Mouse (Mus musculus) MEL (cell line): ENCODE data around the gene Plekhh3. TPM values are rescaled to one million over a fixed set of nuclear protein-coding genes. Genes with fewer than 3 reads are reported as not detected.

ENCODE experiments used
- DNase-seq: peaks from one replicate; pipeline ENCODE4 v3.0.0; 2011; ENCODE audit warnings: low read depth, low spot score
- H3K27ac ChIP-seq: 2 replicates; pipeline ENCODE4 v1.5.1; 2012; ENCODE audit warnings: low read depth, mild to moderate bottlenecking, control low read depth, low read length, moderate library complexity; ENCODE audit not compliant: control insufficient read depth
- H3K27me3 ChIP-seq, 2 experiments: fragments of 150-350 bp in 1 of 2; sonication (generic) in 1 of 2; 2 replicates each; pipeline ENCODE4 v1.6.1; 2012; ENCODE audit warnings: low read length in 2 of 2, mild to moderate bottlenecking in 2 of 2, improper control_type of control experiment in 1 of 2, moderate library complexity in 1 of 2; ENCODE audit not compliant: insufficient read depth in 2 of 2, control insufficient read depth in 1 of 2
- H3K36me3 ChIP-seq, 2 experiments: 2 replicates each; pipeline ENCODE4 v1.6.1; 2012 to 2014; ENCODE audit warnings: low read length in 2 of 2, improper control_type of control experiment in 1 of 2, inconsistent platforms in 1 of 2, mild to moderate bottlenecking in 1 of 2; ENCODE audit not compliant: insufficient read depth in 2 of 2, control insufficient read depth in 1 of 2
- H3K4me1 ChIP-seq, 2 experiments: fragments of 150-350 bp in 1 of 2; sonication (generic) in 1 of 2; 2 replicates each; pipeline ENCODE4 v1.6.1; 2012; ENCODE audit warnings: low read length in 2 of 2, improper control_type of control experiment in 1 of 2, mild to moderate bottlenecking in 1 of 2; ENCODE audit not compliant: insufficient read depth in 2 of 2, control insufficient read depth in 1 of 2
- H3K4me3 ChIP-seq, 2 experiments: fragments of 150-350 bp in 1 of 2; sonication (generic) in 1 of 2; 2 replicates each; pipeline ENCODE4 v1.5.1; 2012; ENCODE audit warnings: low read depth in 2 of 2, low read length in 2 of 2, mild to moderate bottlenecking in 2 of 2, moderate library complexity in 2 of 2, control low read depth in 1 of 2, improper control_type of control experiment in 1 of 2; ENCODE audit not compliant: control insufficient read depth in 1 of 2, insufficient read depth in 1 of 2
- H3K79me2 ChIP-seq: 2 replicates; pipeline ENCODE4 v1.6.1; 2012; ENCODE audit warnings: mild to moderate bottlenecking, low read length, moderate library complexity; ENCODE audit not compliant: control insufficient read depth, poor library complexity, insufficient read depth
- H3K9ac ChIP-seq: 2 replicates; pipeline ENCODE4 v1.6.1; 2012; ENCODE audit warnings: low read depth, mild to moderate bottlenecking, control low read depth, low read length, moderate library complexity; ENCODE audit not compliant: control insufficient read depth, poor library complexity, severe bottlenecking
- H3K9me3 ChIP-seq: fragments of 150-350 bp; sonication (generic); replicated peaks from 2 replicates; pipeline ENCODE4 v1.6.1; 2012; ENCODE audit warnings: mild to moderate bottlenecking, low read length, improper control_type of control experiment, moderate library complexity; ENCODE audit not compliant: insufficient read depth
- BHLHE40 ChIP-seq: IDR thresholded peaks from 2 replicates; pipeline ENCODE4 v1.6.1; 2012; ENCODE audit warnings: low read depth, mild to moderate bottlenecking, inconsistent platforms, low read length, improper control_type of control experiment, borderline replicate concordance
- CHD1 ChIP-seq: IDR thresholded peaks from 2 replicates; pipeline ENCODE4 v1.6.1; 2012; ENCODE audit warnings: low read depth, mild to moderate bottlenecking, inconsistent platforms, low read length, improper control_type of control experiment
- E2F4 ChIP-seq: IDR thresholded peaks from 2 replicates; pipeline ENCODE4 v1.6.1; 2011; ENCODE audit warnings: low read depth, low read length, improper control_type of control experiment, borderline replicate concordance
- GABPA ChIP-seq: IDR thresholded peaks from 2 replicates; pipeline ENCODE4 v1.6.1; 2012; ENCODE audit warnings: low read depth, mild to moderate bottlenecking, inconsistent platforms, low read length, improper control_type of control experiment, moderate library complexity
- GATA1 ChIP-seq: IDR thresholded peaks from 2 replicates; pipeline ENCODE4 v1.6.1; 2011; ENCODE audit warnings: low read depth, low read length, improper control_type of control experiment
- HCFC1 ChIP-seq: IDR thresholded peaks from 2 replicates; pipeline ENCODE4 v1.6.1; 2012; ENCODE audit warnings: low read depth, mild to moderate bottlenecking, inconsistent platforms, low read length, improper control_type of control experiment, moderate library complexity
- KAT2A ChIP-seq: conservative IDR thresholded peaks from 2 replicates; pipeline ENCODE4 v1.6.1; 2012; ENCODE audit warnings: low read depth, low read length, improper control_type of control experiment, inconsistent platforms
- MAFK ChIP-seq: IDR thresholded peaks from 2 replicates; pipeline ENCODE4 v1.6.1; 2011; ENCODE audit warnings: low read depth, mild to moderate bottlenecking, low read length, improper control_type of control experiment, borderline replicate concordance
- MAX ChIP-seq: IDR thresholded peaks from 2 replicates; pipeline ENCODE4 v1.6.1; 2011; ENCODE audit warnings: low read length, improper control_type of control experiment
- MXI1 ChIP-seq: IDR thresholded peaks from 2 replicates; pipeline ENCODE4 v1.6.1; 2011; ENCODE audit warnings: mild to moderate bottlenecking, low read depth, low read length, improper control_type of control experiment
- NRF1 ChIP-seq: IDR thresholded peaks from 2 replicates; pipeline ENCODE4 v1.6.1; 2014; ENCODE audit warnings: low read depth, mild to moderate bottlenecking, inconsistent platforms, low read length, improper control_type of control experiment, moderate library complexity; ENCODE audit not compliant: poor library complexity, insufficient read depth, severe bottlenecking
- POLR2AphosphoS2 ChIP-seq: IDR thresholded peaks from 2 replicates; pipeline ENCODE4 v1.6.1; 2011; ENCODE audit warnings: low read length, improper control_type of control experiment
- RAD21 ChIP-seq: IDR thresholded peaks from 2 replicates; pipeline ENCODE4 v1.6.1; 2011; ENCODE audit warnings: mild to moderate bottlenecking, low read depth, low read length, improper control_type of control experiment
- RCOR1 ChIP-seq: IDR thresholded peaks from 2 replicates; pipeline ENCODE4 v1.6.1; 2012; ENCODE audit warnings: low read depth, mild to moderate bottlenecking, inconsistent platforms, low read length, improper control_type of control experiment
- SIN3A ChIP-seq: IDR thresholded peaks from 2 replicates; pipeline ENCODE4 v1.6.1; 2012; ENCODE audit warnings: low read length, improper control_type of control experiment, inconsistent platforms
- SMC3 ChIP-seq: IDR thresholded peaks from 2 replicates; pipeline ENCODE4 v1.6.1; 2011; ENCODE audit warnings: low read depth, low read length, improper control_type of control experiment
- TAL1 ChIP-seq: IDR thresholded peaks from 2 replicates; pipeline ENCODE4 v1.6.1; 2012; ENCODE audit warnings: mild to moderate bottlenecking, inconsistent platforms, low read length, moderate library complexity, mixed read lengths
- TBP ChIP-seq: IDR thresholded peaks from 2 replicates; pipeline ENCODE4 v1.8.0; 2011; ENCODE audit warnings: low read depth, low read length, improper control_type of control experiment
- TCF12 ChIP-seq: IDR thresholded peaks from 2 replicates; pipeline ENCODE4 v1.6.1; 2014; ENCODE audit warnings: low read depth, mild to moderate bottlenecking, inconsistent platforms, low read length, improper control_type of control experiment, moderate library complexity
- UBTF ChIP-seq: IDR thresholded peaks from 2 replicates; pipeline ENCODE4 v1.6.1; 2012; ENCODE audit warnings: low read depth, mild to moderate bottlenecking, inconsistent platforms, low read length, improper control_type of control experiment, moderate library complexity, borderline replicate concordance; ENCODE audit not compliant: insufficient read depth
- USF1 ChIP-seq: IDR thresholded peaks from 2 replicates; pipeline ENCODE4 v1.6.1; 2014; ENCODE audit warnings: low read depth, mild to moderate bottlenecking, inconsistent platforms, low read length, improper control_type of control experiment, moderate library complexity
- ZC3H11A ChIP-seq: IDR thresholded peaks from 2 replicates; pipeline ENCODE4 v1.6.1; 2012; ENCODE audit warnings: low read depth, mild to moderate bottlenecking, inconsistent platforms, low read length, improper control_type of control experiment
- ZKSCAN1 ChIP-seq: IDR thresholded peaks from 2 replicates; pipeline ENCODE4 v1.6.1; 2012; ENCODE audit warnings: low read depth, mild to moderate bottlenecking, inconsistent platforms, low read length, improper control_type of control experiment, moderate library complexity
- ZMIZ1 ChIP-seq: IDR thresholded peaks from 2 replicates; pipeline ENCODE4 v1.6.1; 2012; ENCODE audit warnings: low read depth, mild to moderate bottlenecking, inconsistent platforms, low read length, improper control_type of control experiment, moderate library complexity
- polyA plus RNA-seq, 2 experiments: library from polyadenylated mRNA; stranded (reverse) in 1 of 2; unstranded in 1 of 2; fragments of >175 nt in 1 of 2; fragments of >200 nt in 1 of 2; gene quantifications; 2 replicates each; pipeline versions ENCODE4 v1.2.1 to v1.2.4; 2012; ENCODE audit warnings: low replicate concordance in 2 of 2, low read depth in 1 of 2; ENCODE audit not compliant: insufficient read length in 2 of 2, insufficient read depth in 1 of 2, missing spikeins in 1 of 2
- total RNA-seq: library from RNA; depleted of rRNA; stranded (reverse); fragments of 300-350 nt; gene quantifications from 2 replicates; pipeline ENCODE4 v1.2.3, GENCODE M21; 2012

Gene Plekhh3
- total and polyA plus RNA-seq, 3 experiments = 0.81 to 1.5 TPM; not detected in 1

DNA sequence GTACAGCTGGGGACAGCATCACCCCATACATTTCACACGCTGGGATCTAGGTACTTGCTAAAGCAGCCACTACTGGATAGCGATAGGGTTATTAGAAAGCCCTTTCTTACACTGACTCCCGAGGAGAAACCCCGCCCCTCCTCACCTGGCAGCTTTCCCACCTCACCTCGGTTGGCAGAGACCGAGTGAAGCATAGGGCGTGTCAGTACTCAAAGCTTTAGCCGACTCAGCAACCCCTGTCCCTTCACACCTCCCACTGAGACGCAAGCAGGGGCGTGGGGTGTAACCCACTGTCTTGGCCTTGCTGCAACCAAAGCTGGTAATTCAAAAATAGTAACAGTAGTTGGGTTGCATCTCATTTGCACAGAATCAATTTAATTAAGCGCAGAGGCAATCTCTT lies 2.0 kb upstream of the Plekhh3 start:
- Histone ChIP-seq H3K27me3 (peaks cover 0 to 4% of the 10 kb centered on the region in 2 experiments; a peak in 2 of 4 replicates), H3K79me2 (no peaks in the 10 kb centered on the region; the same call in 1 of the 2 replicates), H3K4me1 (peaks cover 0 to 19% of the 10 kb centered on the region in 2 experiments; a peak in 2 of 4 replicates), H3K9me3 (no peaks in the 10 kb centered on the region), H3K27ac (no peak overlapping the region), H3K9ac (no peak overlapping the region), H3K36me3 (peaks cover 0 to 6% of the 10 kb centered on the region in 2 experiments; a peak in 2 of 4 replicates), H3K4me3 (no peak overlapping the region)
- no peak for TF ChIP-seq NRF1
- no peak for TF ChIP-seq USF1
- no peak for TF ChIP-seq POLR2AphosphoS2
- no peak for TF ChIP-seq KAT2A
- TF ChIP-seq E2F4 = no peak
- TF ChIP-seq TBP = no peak
- no peak for TF ChIP-seq RAD21
- TF ChIP-seq TAL1 = no peak
- TF ChIP-seq TCF12 = no peak
- TF ChIP-seq GABPA = no peak
- TF ChIP-seq MXI1 = no peak
- no peak for TF ChIP-seq GATA1
- no peak for TF ChIP-seq UBTF
- TF ChIP-seq HCFC1 = no peak
- no peak for TF ChIP-seq ZKSCAN1
- no peak for TF ChIP-seq MAFK
- no peak for TF ChIP-seq BHLHE40
- no peak for TF ChIP-seq CHD1
- DNase-seq = no peak

DNA sequence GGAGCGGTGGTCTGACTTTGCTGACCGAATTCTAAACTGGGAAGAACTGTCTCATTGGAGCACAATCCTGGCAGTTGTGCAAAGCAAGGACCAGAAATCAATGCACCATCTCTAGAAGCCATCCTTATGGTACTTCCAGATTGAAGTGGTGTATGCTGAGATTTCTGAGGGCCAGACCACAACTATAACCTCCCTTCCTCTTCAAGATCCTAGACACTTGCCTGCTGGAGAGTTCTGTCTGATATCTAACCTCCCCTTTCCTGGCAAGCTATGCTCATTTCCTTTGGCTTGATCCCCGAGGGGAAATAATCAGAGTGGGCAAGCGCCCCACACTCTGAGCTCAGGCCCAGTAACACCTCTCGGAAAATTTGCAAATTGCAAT lies 1.3 kb upstream of the Plekhh3 start:
- H3K9me3 ChIP-seq = no peaks in the 10 kb centered on the region
- H3K4me1 ChIP-seq = peaks cover 0 to 19% of the 10 kb centered on the region in 2 experiments; a peak in 2 of 4 replicates
- peaks cover 0 to 6% of the 10 kb centered on the region in 2 experiments; a peak in 2 of 4 replicates for H3K36me3 ChIP-seq
- H3K27ac ChIP-seq = no peak overlapping the region
- TF ChIP-seq NRF1 (no peak), ZC3H11A (no peak), USF1 (no peak), MAX (no peak), ZMIZ1 (no peak), TAL1 (peak; percentile 41), RCOR1 (peak; percentile 99), SMC3 (no peak), SIN3A (no peak)
- H3K27me3 ChIP-seq = peaks cover 0 to 4% of the 10 kb centered on the region in 2 experiments; a peak in 2 of 4 replicates
- peak overlapping the region; percentile 60 for H3K9ac ChIP-seq
- H3K4me3 ChIP-seq = peak overlapping the region; percentile 51 to 69
- peak; percentile 71 for DNase-seq
- H3K79me2 ChIP-seq = no peaks in the 10 kb centered on the region; the same call in 1 of the 2 replicates
